Mouse (Mus musculus) heart, postnatal 0 days (tissue): ENCODE measurements around the gene 4930442H23Rik.

Source experiments
- CTCF ChIP-seq: IDR thresholded peaks from 2 replicates; pipeline ENCODE4 v1.5.1; 2016; ENCODE audit warnings: antibody characterized with exemption, control low read depth, low read depth
- EP300 ChIP-seq: IDR thresholded peaks from 2 replicates; pipeline ENCODE4 v1.6.1; 2016; ENCODE audit warnings: antibody characterized with exemption, low read depth

DNA sequence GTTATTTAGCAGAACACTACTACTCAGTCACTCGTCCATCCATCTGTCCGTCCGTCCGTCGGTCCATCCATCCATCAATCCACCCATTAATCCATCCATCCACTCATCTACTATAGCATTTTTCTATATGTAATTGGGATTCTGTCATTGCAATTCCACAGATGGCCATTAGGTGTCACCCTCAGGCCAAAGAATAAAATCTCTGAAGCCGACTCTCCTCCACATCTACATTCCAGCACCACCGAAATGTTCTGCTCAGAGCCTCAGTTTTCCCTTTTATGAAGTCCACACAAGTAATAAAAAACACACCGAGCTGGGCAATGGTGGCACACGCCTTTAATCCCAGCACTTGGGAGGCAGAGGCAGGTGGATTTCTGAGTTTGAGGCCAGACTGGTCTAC, 14.6 kb upstream of the 4930442H23Rik start:
- TF ChIP-seq EP300 (no peak), CTCF (peak; percentile 77)
